Mouse (Mus musculus) olfactory bulb, adult 2 months (tissue): ENCODE results near the gene Rsu1.

Experiments
- CTCF ChIP-seq: fragments of 200-500 bp; IDR thresholded peaks from 2 replicates; pipeline ENCODE4 v1.5.1; 2012; ENCODE audit warnings: low read depth, mild to moderate bottlenecking, low read length, moderate library complexity; ENCODE audit not compliant: insufficient read depth
- POLR2A ChIP-seq: fragments of 200-500 bp; IDR thresholded peaks from 2 replicates; pipeline ENCODE4 v1.6.1; 2012; ENCODE audit warnings: mild to moderate bottlenecking, low read depth, low read length, moderate library complexity; ENCODE audit not compliant: insufficient read depth

- TF ChIP-seq CTCF: no peak
- TF ChIP-seq POLR2A: no peak
Measured at GRCm38 (mm10) chr2:13129337-13129736, 141.9 kb downstream of the Rsu1 start.
